Mouse (Mus musculus) stomach, embryonic 14.5 days (tissue): ENCODE data around the gene Pth. TPM values are rescaled to one million over a fixed set of nuclear protein-coding genes. Genes with fewer than 3 reads are reported as not detected.

Experiments
- ATAC-seq: fragments of 200-750 bp; cut with Nextera tagmentation; 2 replicates; pipeline ENCODE4 v1.8.0; 2017; ENCODE audit warnings: low read depth, moderate TSS enrichment; ENCODE audit not compliant: insufficient number of reproducible peaks, insufficient read depth, low FRiP score
- H3K27ac ChIP-seq: fragments of 300-500 bp; sonication (generic); 2 replicates; pipeline ENCODE4 v1.5.1; 2014; ENCODE audit warnings: mild to moderate bottlenecking, low read length, moderate library complexity, mixed read lengths
- H3K27me3 ChIP-seq: fragments of 300-500 bp; sonication (generic); 2 replicates; pipeline ENCODE4 v1.6.1; 2014; ENCODE audit warnings: low read length, control low read depth, mixed read lengths; ENCODE audit not compliant: control insufficient read depth, insufficient read depth
- H3K36me3 ChIP-seq: fragments of 300-500 bp; sonication (generic); 2 replicates; pipeline ENCODE4 v1.6.1; 2014; ENCODE audit warnings: mild to moderate bottlenecking, control low read depth, low read length, moderate library complexity, mixed read lengths; ENCODE audit not compliant: control insufficient read depth, insufficient read depth
- H3K4me1 ChIP-seq: fragments of 300-500 bp; sonication (generic); 2 replicates; pipeline ENCODE4 v1.6.1; 2014; ENCODE audit warnings: low read length, control low read depth, mixed read lengths; ENCODE audit not compliant: control insufficient read depth, insufficient read depth
- H3K4me2 ChIP-seq: fragments of 300-500 bp; sonication (generic); replicated peaks from 2 replicates; pipeline ENCODE4 v1.6.1; 2014; ENCODE audit warnings: low read depth, low read length, control low read depth
- H3K4me3 ChIP-seq: fragments of 300-500 bp; sonication (generic); 2 replicates; pipeline ENCODE4 v1.5.1; 2014; ENCODE audit warnings: low read depth, low read length, control low read depth
- H3K9ac ChIP-seq: fragments of 300-500 bp; sonication (generic); replicated peaks from 2 replicates; pipeline ENCODE4 v1.6.1; 2014; ENCODE audit warnings: low read depth, mild to moderate bottlenecking, control low read depth, low read length, moderate library complexity, mixed read lengths
- H3K9me3 ChIP-seq: fragments of 300-500 bp; sonication (generic); 2 replicates; pipeline ENCODE4 v1.6.1; 2016; ENCODE audit warnings: low read depth, low read length, control low read depth; ENCODE audit not compliant: control insufficient read depth
- WGBS: fragments of 180-500 bp; shearing (Covaris S2); extraction: QIAGEN DNeasy Blood & Tissue Kit; methylation state at CpG from one replicate; pipeline ENCODE4 v1.1.7; 2014; 5-methylcytosine and 5-hydroxymethylcytosine counted together
- polyA plus RNA-seq: library from polyadenylated mRNA; unstranded; fragments of >200 nt; fragmentation: Nextera tagmentation; extraction: Ambion mirVana; gene quantifications from 2 replicates; pipeline ENCODE4 v1.2.1, GENCODE M21; 2014

The Pth gene
- not detected in 2 replicates for polyA plus RNA-seq

DNA sequence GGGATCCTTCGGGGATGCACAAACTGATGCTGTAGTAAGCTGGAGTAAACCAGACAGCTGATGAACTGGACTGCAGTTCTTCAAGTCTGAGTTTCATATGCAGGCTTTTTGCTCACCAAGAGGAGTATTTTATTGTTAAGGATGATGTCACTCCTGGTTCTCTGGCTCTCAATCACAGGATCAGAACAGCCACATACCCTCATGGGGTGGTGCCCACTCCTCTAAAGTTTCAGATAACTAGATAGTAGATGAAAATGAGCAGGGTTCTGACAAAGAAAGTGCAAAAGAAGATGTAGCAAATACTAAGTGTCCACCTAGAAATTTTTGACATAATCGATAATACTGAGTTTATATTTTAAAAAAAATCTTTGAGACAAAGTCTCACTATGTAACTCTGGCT lies at the start of gene Pth:
TSS of gene Pth (minus strand) at position 101 of the 400 bp plus-strand sequence.
- Histone ChIP-seq H3K4me3 (no peak within 1 kb of the TSS), H3K9ac (no peak within 1 kb of the TSS), H3K4me2 (no peak within 1 kb of the TSS), H3K36me3 (no peaks in the 10 kb centered on the region), H3K27ac (no peak within 1 kb of the TSS), H3K27me3 (no peaks in the 10 kb centered on the region), H3K9me3 (no peaks in the 10 kb centered on the region), H3K4me1 (no peaks in the 10 kb centered on the region)
- ATAC-seq = no peak
- WGBS = 88% methylated on average over 2 of the region's 2 CpGs

DNA sequence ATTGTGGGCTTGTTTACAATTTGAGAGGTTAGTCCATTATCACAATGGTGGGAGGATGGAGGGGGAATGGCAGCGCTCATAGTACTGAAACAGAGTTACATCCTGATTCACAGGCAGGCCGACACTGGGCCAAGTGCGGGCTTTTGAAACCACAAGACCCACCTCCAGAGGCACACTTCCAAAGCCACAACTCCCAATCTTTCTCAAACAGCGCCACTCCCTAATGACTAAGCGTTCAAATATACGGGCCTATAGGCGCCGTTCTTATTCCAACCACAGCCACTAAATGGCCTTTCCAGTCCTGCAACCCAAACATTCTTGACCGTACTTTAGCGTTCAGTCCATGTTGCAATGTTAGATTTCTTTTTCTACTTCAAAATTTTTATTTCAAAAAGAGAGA lies 47.9 kb upstream of the Pth start:
- no peak overlapping the region for H3K27ac ChIP-seq
- 73% methylated on average over 10 of the region's 10 CpGs for WGBS
- H3K9ac ChIP-seq = no peak overlapping the region
- no peaks in the 10 kb centered on the region for H3K9me3 ChIP-seq
- no peak overlapping the region for H3K4me2 ChIP-seq
- H3K36me3 ChIP-seq = no peaks in the 10 kb centered on the region
- no peak for ATAC-seq
- H3K4me3 ChIP-seq = no peak overlapping the region
- H3K4me1 ChIP-seq = no peaks in the 10 kb centered on the region
- H3K27me3 ChIP-seq = no peaks in the 10 kb centered on the region

DNA sequence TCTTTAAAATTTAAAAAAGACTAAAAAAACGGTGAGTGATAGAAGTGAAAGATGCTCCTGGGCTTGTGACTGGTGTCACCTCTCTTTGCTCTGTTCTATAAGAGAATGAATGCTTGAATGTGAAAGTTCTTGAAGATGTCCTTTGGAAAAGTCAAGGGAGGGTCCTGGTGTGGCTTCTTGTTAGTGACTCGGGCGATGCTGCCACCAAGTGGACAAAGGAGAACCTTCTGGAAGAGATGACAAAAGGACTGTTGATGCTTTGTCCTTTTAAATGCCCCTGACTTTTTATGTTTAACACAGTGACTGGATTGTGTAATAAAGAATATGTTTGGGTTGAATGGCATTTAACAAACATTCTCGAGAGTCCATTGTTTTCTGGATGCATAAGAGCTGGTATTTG lies 45.9 kb upstream of the Pth start:
- Histone ChIP-seq H3K9me3 (no peaks in the 10 kb centered on the region), H3K27me3 (no peaks in the 10 kb centered on the region), H3K4me1 (no peaks in the 10 kb centered on the region), H3K4me3 (no peak overlapping the region), H3K9ac (no peak overlapping the region), H3K4me2 (no peak overlapping the region), H3K27ac (no peak overlapping the region), H3K36me3 (no peaks in the 10 kb centered on the region)
- WGBS = 21% methylated on average over 4 of the region's 4 CpGs
- ATAC-seq = no peak

- ATAC-seq = no peak
- no peaks in the 10 kb centered on the region for H3K27me3 ChIP-seq
- H3K4me1 ChIP-seq = no peaks in the 10 kb centered on the region
- H3K4me3 ChIP-seq = no peak overlapping the region
- no peaks in the 10 kb centered on the region for H3K36me3 ChIP-seq
- H3K9ac ChIP-seq = no peak overlapping the region
- no peaks in the 10 kb centered on the region for H3K9me3 ChIP-seq
- H3K27ac ChIP-seq = no peak overlapping the region
- WGBS = 79% methylated on average over 3 of the region's 3 CpGs
- H3K4me2 ChIP-seq = no peak overlapping the region
Observed at GRCm38 (mm10) chr7:113433451-113433850, 45.1 kb upstream of the Pth start.

DNA sequence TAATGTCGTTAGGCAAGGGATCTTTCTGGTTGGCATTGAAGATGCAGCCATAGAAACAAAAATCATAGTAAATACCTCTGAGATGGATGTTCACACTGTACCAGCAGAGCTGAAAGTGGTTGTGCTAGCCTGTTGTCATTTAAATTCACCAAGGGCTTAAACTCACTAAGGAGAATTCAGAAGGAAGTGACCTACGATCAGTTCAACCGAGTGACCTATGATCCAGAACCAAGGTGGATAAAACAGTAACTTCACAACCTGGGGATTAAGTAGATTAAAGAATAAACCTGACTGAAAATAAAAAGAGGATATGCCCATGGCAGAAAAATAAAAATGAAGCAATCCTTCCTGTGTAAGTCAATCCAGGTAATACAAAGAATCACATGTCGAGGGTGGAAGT lies 44.5 kb upstream of the Pth start:
- ATAC-seq = no peak
- 87% methylated on average over 4 of the region's 4 CpGs for WGBS
- no peak overlapping the region for H3K27ac ChIP-seq

GRCm38 (mm10) chr7:113420771-113421170 lies 32.4 kb upstream of the Pth start:
- H3K36me3 ChIP-seq = no peaks in the 10 kb centered on the region
- no peak overlapping the region for H3K27ac ChIP-seq
- no peaks in the 10 kb centered on the region for H3K27me3 ChIP-seq
- H3K4me1 ChIP-seq = no peaks in the 10 kb centered on the region
- H3K4me3 ChIP-seq = no peak overlapping the region
- ATAC-seq = no peak
- H3K9ac ChIP-seq = no peak overlapping the region
- no peaks in the 10 kb centered on the region for H3K9me3 ChIP-seq
- no peak overlapping the region for H3K4me2 ChIP-seq
- 89% methylated on average over 1 of the region's 1 CpGs for WGBS

More for the DNA sequence above, 44.5 kb upstream of the Pth start:
- Histone ChIP-seq H3K4me2 (no peak overlapping the region), H3K4me1 (no peaks in the 10 kb centered on the region), H3K36me3 (no peaks in the 10 kb centered on the region), H3K9me3 (no peaks in the 10 kb centered on the region), H3K9ac (no peak overlapping the region), H3K4me3 (no peak overlapping the region), H3K27me3 (no peaks in the 10 kb centered on the region)

DNA sequence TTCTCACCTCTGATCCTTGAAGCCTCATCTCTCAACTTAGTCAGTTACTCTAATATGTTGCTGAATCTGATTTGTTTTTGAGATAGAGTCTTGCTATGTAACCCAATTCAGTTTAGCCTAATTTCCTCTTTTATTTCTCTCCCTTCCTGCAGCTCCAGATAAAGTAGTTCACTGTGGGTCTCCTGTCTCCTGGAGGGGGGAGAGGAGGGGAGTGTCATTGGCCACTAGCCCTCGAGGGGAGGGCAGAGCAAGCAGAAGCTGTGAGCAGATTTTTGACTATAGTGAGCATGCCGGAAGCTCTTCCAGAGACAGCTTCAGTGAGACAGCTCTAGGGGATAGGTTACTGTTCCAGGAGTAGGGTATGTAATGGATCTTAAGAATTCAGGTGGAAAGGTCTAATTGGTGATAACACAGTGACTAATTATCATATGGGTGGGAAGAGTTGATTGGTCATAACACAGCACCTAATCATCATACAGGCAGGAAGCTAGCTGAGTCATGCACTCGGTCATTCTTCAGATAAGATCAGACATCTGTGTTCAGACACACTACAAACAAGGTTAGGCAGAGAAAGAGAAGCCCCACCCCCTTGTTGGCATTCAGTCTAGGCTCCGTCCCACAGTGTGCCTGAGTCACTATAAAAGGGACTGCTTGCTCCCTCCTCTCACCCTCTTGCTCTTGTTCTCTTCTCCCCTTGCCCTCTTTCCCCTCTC lies 30.9 kb upstream of the Pth start:
- Histone ChIP-seq H3K27ac (no peak overlapping the region), H3K9ac (no peak overlapping the region), H3K36me3 (no peaks in the 10 kb centered on the region), H3K4me3 (no peak overlapping the region), H3K4me2 (no peak overlapping the region), H3K27me3 (no peaks in the 10 kb centered on the region), H3K4me1 (no peaks in the 10 kb centered on the region), H3K9me3 (no peaks in the 10 kb centered on the region)
- peak; percentile 84 for ATAC-seq
- WGBS = 15% methylated on average over 4 of the region's 4 CpGs

- 85% methylated on average over 1 of the region's 1 CpGs for WGBS
- Histone ChIP-seq H3K27me3 (no peaks in the 10 kb centered on the region), H3K27ac (no peak overlapping the region), H3K4me3 (no peak overlapping the region), H3K9ac (no peak overlapping the region), H3K4me2 (no peak overlapping the region), H3K36me3 (no peaks in the 10 kb centered on the region), H3K4me1 (no peaks in the 10 kb centered on the region), H3K9me3 (no peaks in the 10 kb centered on the region)
- ATAC-seq = no peak
Observed at GRCm38 (mm10) chr7:113416536-113416935, 28.2 kb upstream of the Pth start.

DNA sequence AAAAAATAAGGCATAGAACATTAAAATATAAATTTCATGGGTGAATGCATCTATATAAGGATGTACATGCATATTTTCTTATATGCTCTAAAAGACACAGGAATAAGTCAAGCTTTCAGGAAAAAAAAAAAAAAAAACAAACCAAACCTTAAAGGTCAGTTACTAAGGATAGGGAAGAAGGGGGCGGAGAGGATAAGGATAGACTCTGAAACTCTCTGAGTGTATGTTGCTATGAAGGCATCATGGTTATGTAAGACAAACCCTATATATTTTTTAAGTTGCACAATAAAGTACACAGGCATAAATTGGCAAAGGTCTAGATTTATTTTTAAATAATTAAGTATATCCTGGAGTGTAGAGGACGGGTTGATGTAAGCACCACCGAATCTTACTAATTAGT lies 26.9 kb upstream of the Pth start:
- H3K4me3 ChIP-seq = no peak overlapping the region
- no peaks in the 10 kb centered on the region for H3K9me3 ChIP-seq
- 80% methylated on average over 3 of the region's 3 CpGs for WGBS
- no peak overlapping the region for H3K27ac ChIP-seq
- H3K27me3 ChIP-seq = no peaks in the 10 kb centered on the region
- no peaks in the 10 kb centered on the region for H3K36me3 ChIP-seq
- no peak for ATAC-seq
- H3K4me1 ChIP-seq = no peaks in the 10 kb centered on the region
- H3K9ac ChIP-seq = no peak overlapping the region
- H3K4me2 ChIP-seq = no peak overlapping the region
